Mouse (Mus musculus) G1E (cell line): ENCODE data around the gene Robo2.

Experiments
- CTCF ChIP-seq: IDR thresholded peaks from 2 replicates; pipeline ENCODE4 v1.5.1; 2012; ENCODE audit warnings: low read depth, low read length, inconsistent platforms, mixed read lengths
- GATA1 ChIP-seq: IDR thresholded peaks from 2 replicates; pipeline ENCODE4 v1.6.1; 2012; ENCODE audit warnings: borderline replicate concordance, low read length, inconsistent platforms, mixed read lengths
- TAL1 ChIP-seq: conservative IDR thresholded peaks from 2 replicates; pipeline ENCODE4 v1.6.1; 2012; ENCODE audit warnings: low read depth, low read length, inconsistent platforms, mixed read lengths

DNA sequence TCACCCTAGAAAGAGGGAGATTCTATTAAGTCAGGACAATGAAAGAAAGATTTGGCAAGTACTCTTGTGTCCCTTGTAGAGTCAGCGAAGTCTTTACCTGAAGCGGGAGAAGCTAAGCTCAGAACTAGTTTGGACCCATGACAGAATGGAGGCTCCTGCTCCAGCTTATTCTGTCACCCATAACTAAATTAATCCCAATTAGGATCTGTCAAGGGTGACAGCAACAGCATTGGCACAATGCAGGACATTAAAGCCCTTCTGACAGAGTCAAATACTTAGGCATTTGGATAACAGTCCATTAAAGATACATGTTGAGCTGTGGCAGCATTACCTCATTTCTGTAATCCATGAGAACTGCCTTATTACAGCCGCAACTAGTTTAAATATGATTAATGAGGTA is 298.5 kb downstream of the Robo2 start:
- TF ChIP-seq CTCF (no peak), TAL1 (no peak), GATA1 (no peak)
